Mouse (Mus musculus): ENCODE data around the gene Gm10190. TPM values are rescaled to one million over a fixed set of nuclear protein-coding genes. Genes with fewer than 3 reads are reported as not detected.

The Gm10190 gene
- polyA plus RNA-seq, 1 experiment = not detected

- Histone ChIP-seq H3K79me3 (ENCODE audit: low read depth) (no peaks in the 10 kb centered on the region), H3K79me2 (ENCODE audit: control insufficient read depth, insufficient read depth) (no peaks in the 10 kb centered on the region), H3K4me3 (ENCODE audit: insufficient read depth, poor library complexity, severe bottlenecking) (no peak overlapping the region), H3K27me3 (ENCODE audit: control insufficient read depth, insufficient read depth, insufficient read length) (peaks cover 9% of the 10 kb centered on the region), H3K36me3 (ENCODE audit: control insufficient read depth, insufficient read depth) (no peaks in the 10 kb centered on the region), H3ac (ENCODE audit: control insufficient read depth, insufficient read length, low read depth) (no peak overlapping the region)
- TF ChIP-seq MAX (IDR thresholded peaks at IDR 0.05) (no peak), CTCF (IDR thresholded peaks at IDR 0.05; ENCODE audit: control insufficient read depth, insufficient read depth, insufficient read length) (no peak), MYOG (IDR thresholded peaks at IDR 0.05; ENCODE audit: control insufficient read depth, extremely low read depth, insufficient read length) (no peak), MYOD1 (IDR thresholded peaks at IDR 0.05; ENCODE audit: control insufficient read depth, insufficient read length, low read depth) (no peak), CEBPB (IDR thresholded peaks at IDR 0.05; ENCODE audit: low read depth) (no peak), FOSL1 (IDR thresholded peaks at IDR 0.05; ENCODE audit: insufficient read depth, low read length, poor library complexity, severe bottlenecking) (no peak), USF1 (IDR thresholded peaks at IDR 0.05; ENCODE audit: low read depth) (no peak)
These were observed 4.7 kb downstream of the Gm10190 start for GRCm38 (mm10) chr17:80368606-80369005.

GRCm38 (mm10) chr17:80367276-80367675, 6.1 kb downstream of the Gm10190 start:
- peaks cover 12% of the 10 kb centered on the region for H3K27me3 ChIP-seq (ENCODE audit: control insufficient read depth, insufficient read depth, insufficient read length)
- H3K79me2 ChIP-seq (ENCODE audit: control insufficient read depth, insufficient read depth) = no peaks in the 10 kb centered on the region
- H3K4me3 ChIP-seq (ENCODE audit: insufficient read depth, poor library complexity, severe bottlenecking) = no peak overlapping the region
- no peak overlapping the region for H3ac ChIP-seq (ENCODE audit: control insufficient read depth, insufficient read length, low read depth)
- TF ChIP-seq MYOG (IDR thresholded peaks at IDR 0.05; ENCODE audit: control insufficient read depth, extremely low read depth, insufficient read length) = no peak
- no peak for TF ChIP-seq MAX (IDR thresholded peaks at IDR 0.05)
- TF ChIP-seq CEBPB (IDR thresholded peaks at IDR 0.05; ENCODE audit: low read depth) = no peak
- no peak for TF ChIP-seq CTCF (IDR thresholded peaks at IDR 0.05; ENCODE audit: control insufficient read depth, insufficient read depth, insufficient read length)
- TF ChIP-seq FOSL1 (IDR thresholded peaks at IDR 0.05; ENCODE audit: insufficient read depth, low read length, poor library complexity, severe bottlenecking) = no peak
- no peak for TF ChIP-seq MYOD1 (IDR thresholded peaks at IDR 0.05; ENCODE audit: control insufficient read depth, insufficient read length, low read depth)
- no peak for TF ChIP-seq USF1 (IDR thresholded peaks at IDR 0.05; ENCODE audit: low read depth)
- no peaks in the 10 kb centered on the region for H3K36me3 ChIP-seq (ENCODE audit: control insufficient read depth, insufficient read depth)
- no peaks in the 10 kb centered on the region for H3K79me3 ChIP-seq (ENCODE audit: low read depth)

- no peaks in the 10 kb centered on the region for H3K36me3 ChIP-seq (ENCODE audit: control insufficient read depth, insufficient read depth)
- H3K4me3 ChIP-seq (ENCODE audit: insufficient read depth, poor library complexity, severe bottlenecking) = no peak overlapping the region
- H3ac ChIP-seq (ENCODE audit: control insufficient read depth, insufficient read length, low read depth) = no peak overlapping the region
- H3K79me2 ChIP-seq (ENCODE audit: control insufficient read depth, insufficient read depth) = no peaks in the 10 kb centered on the region
- TF ChIP-seq MYOG (IDR thresholded peaks at IDR 0.05; ENCODE audit: control insufficient read depth, extremely low read depth, insufficient read length) (no peak), CEBPB (IDR thresholded peaks at IDR 0.05; ENCODE audit: low read depth) (no peak), FOSL1 (IDR thresholded peaks at IDR 0.05; ENCODE audit: insufficient read depth, low read length, poor library complexity, severe bottlenecking) (no peak), CTCF (IDR thresholded peaks at IDR 0.05; ENCODE audit: control insufficient read depth, insufficient read depth, insufficient read length) (no peak), MYOD1 (IDR thresholded peaks at IDR 0.05; ENCODE audit: control insufficient read depth, insufficient read length, low read depth) (no peak), USF1 (IDR thresholded peaks at IDR 0.05; ENCODE audit: low read depth) (no peak), MAX (IDR thresholded peaks at IDR 0.05) (no peak)
- H3K79me3 ChIP-seq (ENCODE audit: low read depth) = no peaks in the 10 kb centered on the region
- peaks cover 10% of the 10 kb centered on the region for H3K27me3 ChIP-seq (ENCODE audit: control insufficient read depth, insufficient read depth, insufficient read length)
These were observed 13.1 kb downstream of the Gm10190 start for GRCm38 (mm10) chr17:80360245-80360644.

- Histone ChIP-seq H3K4me3 (ENCODE audit: insufficient read depth, poor library complexity, severe bottlenecking) (no peak overlapping the region), H3K36me3 (ENCODE audit: control insufficient read depth, insufficient read depth) (no peaks in the 10 kb centered on the region), H3K79me3 (ENCODE audit: low read depth) (no peaks in the 10 kb centered on the region), H3ac (ENCODE audit: control insufficient read depth, insufficient read length, low read depth) (no peak overlapping the region), H3K79me2 (ENCODE audit: control insufficient read depth, insufficient read depth) (no peaks in the 10 kb centered on the region), H3K27me3 (ENCODE audit: control insufficient read depth, insufficient read depth, insufficient read length) (no peaks in the 10 kb centered on the region)
- TF ChIP-seq MAX (IDR thresholded peaks at IDR 0.05) (no peak), MYOD1 (IDR thresholded peaks at IDR 0.05; ENCODE audit: control insufficient read depth, insufficient read length, low read depth) (no peak), MYOG (IDR thresholded peaks at IDR 0.05; ENCODE audit: control insufficient read depth, extremely low read depth, insufficient read length) (no peak), USF1 (IDR thresholded peaks at IDR 0.05; ENCODE audit: low read depth) (no peak), FOSL1 (IDR thresholded peaks at IDR 0.05; ENCODE audit: insufficient read depth, low read length, poor library complexity, severe bottlenecking) (no peak), CTCF (IDR thresholded peaks at IDR 0.05; ENCODE audit: control insufficient read depth, insufficient read depth, insufficient read length) (no peak), CEBPB (IDR thresholded peaks at IDR 0.05; ENCODE audit: low read depth) (no peak)
These were observed 26.1 kb downstream of the Gm10190 start for GRCm38 (mm10) chr17:80347234-80347633.

GRCm38 (mm10) chr17:80346591-80347125, 26.7 kb downstream of the Gm10190 start:
- Histone ChIP-seq H3ac (ENCODE audit: control insufficient read depth, insufficient read length, low read depth) (no peak overlapping the region), H3K27me3 (ENCODE audit: control insufficient read depth, insufficient read depth, insufficient read length) (no peaks in the 10 kb centered on the region), H3K4me3 (ENCODE audit: insufficient read depth, poor library complexity, severe bottlenecking) (no peak overlapping the region), H3K36me3 (ENCODE audit: control insufficient read depth, insufficient read depth) (no peaks in the 10 kb centered on the region), H3K79me2 (ENCODE audit: control insufficient read depth, insufficient read depth) (no peaks in the 10 kb centered on the region), H3K79me3 (ENCODE audit: low read depth) (no peaks in the 10 kb centered on the region)
- TF ChIP-seq CEBPB (IDR thresholded peaks at IDR 0.05; ENCODE audit: low read depth) (no peak), MYOG (IDR thresholded peaks at IDR 0.05; ENCODE audit: control insufficient read depth, extremely low read depth, insufficient read length) (no peak), FOSL1 (IDR thresholded peaks at IDR 0.05; ENCODE audit: insufficient read depth, low read length, poor library complexity, severe bottlenecking) (no peak), MYOD1 (IDR thresholded peaks at IDR 0.05; ENCODE audit: control insufficient read depth, insufficient read length, low read depth) (no peak), CTCF (IDR thresholded peaks at IDR 0.05; ENCODE audit: control insufficient read depth, insufficient read depth, insufficient read length) (no peak), MAX (IDR thresholded peaks at IDR 0.05) (no peak), USF1 (IDR thresholded peaks at IDR 0.05; ENCODE audit: low read depth) (no peak)
